8 mouse cellular contexts compared by ENCODE assay signal in genomic region chr7:100466781-100467510, GRCm38 (mm10). TPM values are rescaled to one million over a fixed set of nuclear protein-coding genes. Genes with fewer than 3 reads are reported as not detected.
DNase-seq lines count a peak whose midpoint lies in the region; ATAC-seq and TF ChIP-seq lines count a peak whose summit lies in the region.

No protein-coding gene starts in this region.

- no peak for TF ChIP-seq CTCF in heart, adult 2 months (IDR thresholded peaks at IDR 0.05)
- no peak for TF ChIP-seq CTCF in lung, postnatal 0 days (IDR thresholded peaks at IDR 0.05)
- no peak for TF ChIP-seq CTCF in stomach, postnatal 0 days (IDR thresholded peaks at IDR 0.05; ENCODE audit: low read depth)

- no peak overlapping the region for H3K4me3 ChIP-seq in heart, adult 2 months
- H3K4me3 ChIP-seq in lung, postnatal 0 days (ENCODE audit: low read depth, low read length), result no peak overlapping the region
- peak overlapping the region; percentile 70 for H3K4me3 ChIP-seq in liver, embryonic 13.5 days (replicated peaks)
- H3K4me3 ChIP-seq in stomach, postnatal 0 days (ENCODE audit: low read depth, low read length), result no peak overlapping the region
- no peak overlapping the region for H3K4me3 ChIP-seq in neural tube, embryonic 15.5 days (replicated peaks)

- no peak overlapping the region for H3K9ac ChIP-seq in heart, adult 2 months (ENCODE audit: low read depth, low read length)
- H3K9ac ChIP-seq in lung, postnatal 0 days (replicated peaks; ENCODE audit: low read depth), result no peak overlapping the region
- H3K9ac ChIP-seq in liver, embryonic 13.5 days, result peak overlapping the region; percentile 94
- no peak overlapping the region for H3K9ac ChIP-seq in stomach, postnatal 0 days (ENCODE audit: low read length)
- no peak overlapping the region for H3K9ac ChIP-seq in neural tube, embryonic 15.5 days (replicated peaks)

- no peak for TF ChIP-seq POLR2A in heart, adult 2 months (IDR thresholded peaks at IDR 0.05; ENCODE audit: insufficient read depth, low read depth, low read length)

- no peaks in the 10 kb centered on the region for H3K27me3 ChIP-seq in heart, adult 2 months (ENCODE audit: control insufficient read depth, insufficient read depth, low read length)
- H3K27me3 ChIP-seq in lung, postnatal 0 days (replicated peaks; ENCODE audit: insufficient read depth, low read length), result no peaks in the 10 kb centered on the region
- no peaks in the 10 kb centered on the region for H3K27me3 ChIP-seq in liver, embryonic 13.5 days
- H3K27me3 ChIP-seq in stomach, postnatal 0 days (ENCODE audit: control insufficient read depth, insufficient read depth, low read length), result no peaks in the 10 kb centered on the region
- H3K27me3 ChIP-seq in neural tube, embryonic 15.5 days (replicated peaks), result no peaks in the 10 kb centered on the region

- WGBS in heart, adult 2 months, result 84% methylated on average over 11 of the region's 11 CpGs
- WGBS in lung, postnatal 0 days, result 63% methylated on average over 11 of the region's 11 CpGs
- WGBS in liver, embryonic 13.5 days (ENCODE audit: insufficient replicate concordance), result 28% methylated on average over 11 of the region's 11 CpGs
- 70% methylated on average over 11 of the region's 11 CpGs for WGBS in stomach, postnatal 0 days
- WGBS in neural tube, embryonic 15.5 days, result 93% methylated on average over 11 of the region's 11 CpGs

- no peaks in the 10 kb centered on the region for H3K9me3 ChIP-seq in lung, postnatal 0 days (ENCODE audit: low read length)
- no peaks in the 10 kb centered on the region for H3K9me3 ChIP-seq in liver, embryonic 13.5 days (replicated peaks)
- no peaks in the 10 kb centered on the region for H3K9me3 ChIP-seq in stomach, postnatal 0 days (ENCODE audit: control insufficient read depth, low read length)
- H3K9me3 ChIP-seq in neural tube, embryonic 15.5 days (replicated peaks), result no peaks in the 10 kb centered on the region

- peaks cover 10% of the 10 kb centered on the region for H3K36me3 ChIP-seq in heart, adult 2 months (ENCODE audit: control insufficient read depth, insufficient read depth, low read length)
- H3K36me3 ChIP-seq in lung, postnatal 0 days (ENCODE audit: insufficient read depth, low read length), result peaks cover 4% of the 10 kb centered on the region; the same call in 1 of the 2 replicates
- peaks cover 30% of the 10 kb centered on the region for H3K36me3 ChIP-seq in liver, embryonic 13.5 days
- H3K36me3 ChIP-seq in stomach, postnatal 0 days (ENCODE audit: control insufficient read depth, insufficient read depth, low read length), result no peaks in the 10 kb centered on the region
- H3K36me3 ChIP-seq in neural tube, embryonic 15.5 days, result peaks cover 24% of the 10 kb centered on the region

- H3K4me1 ChIP-seq in heart, adult 2 months (ENCODE audit: control insufficient read depth, insufficient read depth, low read length), result peaks cover 24% of the 10 kb centered on the region
- peaks cover 18% of the 10 kb centered on the region for H3K4me1 ChIP-seq in lung, postnatal 0 days (ENCODE audit: insufficient read depth, low read depth, low read length)
- peaks cover 87% of the 10 kb centered on the region for H3K4me1 ChIP-seq in liver, embryonic 13.5 days (replicated peaks)
- peaks cover 11% of the 10 kb centered on the region for H3K4me1 ChIP-seq in stomach, postnatal 0 days (replicated peaks; ENCODE audit: control insufficient read depth, insufficient read depth)
- peaks cover 8% of the 10 kb centered on the region for H3K4me1 ChIP-seq in neural tube, embryonic 15.5 days

- no peaks in the 10 kb centered on the region for H3K79me2 ChIP-seq in heart, adult 2 months (replicated peaks; ENCODE audit: control insufficient read depth, insufficient read depth, low read length)

- no peak for TF ChIP-seq EP300 in heart, adult 2 months (IDR thresholded peaks at IDR 0.05; ENCODE audit: insufficient read depth, low read depth, low read length)
- TF ChIP-seq EP300 in lung, postnatal 0 days (IDR thresholded peaks at IDR 0.05), result no peak
- no peak for TF ChIP-seq EP300 in stomach, postnatal 0 days (optimal IDR thresholded peaks at IDR 0.05)

- no peak for DNase-seq in heart, adult 2 months
- no peak for DNase-seq in heart, postnatal 25 days (ENCODE audit: low spot score)
- peak; percentile 48 for DNase-seq in lung, postnatal 0 days (ENCODE audit: low spot score)
- no peak for DNase-seq in lung, postnatal 4 days
- peak; percentile 94 for DNase-seq in liver, embryonic 13.5 days
- DNase-seq in stomach, postnatal 0 days (ENCODE audit: low spot score), result peak; percentile 80

- H3K27ac ChIP-seq in heart, adult 2 months, result peak overlapping the region; percentile 17; the same call in 1 of the 2 replicates
- peak overlapping the region; percentile 89; the same call in 1 of the 2 replicates for H3K27ac ChIP-seq in lung, postnatal 0 days (ENCODE audit: low read length)
- H3K27ac ChIP-seq in liver, embryonic 13.5 days, result peak overlapping the region; percentile 100
- peak overlapping the region; percentile 92 for H3K27ac ChIP-seq in stomach, postnatal 0 days (replicated peaks)
- H3K27ac ChIP-seq in neural tube, embryonic 15.5 days (replicated peaks), result no peak overlapping the region

- intact Hi-C loops in heart, adult 2 months (cut with DNase I), result no loop called here
- intact Hi-C loops in heart, postnatal 25 days (cut with DNase I), result no loop called here

- ATAC-seq in lung, postnatal 0 days, result peak; percentile 58
- peak; percentile 95 for ATAC-seq in liver, embryonic 13.5 days (ENCODE audit: low read depth)
- peak; percentile 85 for ATAC-seq in stomach, postnatal 0 days (ENCODE audit: low FRiP score, low TSS enrichment)
- no peak for ATAC-seq in monocyte, adult 5-6 weeks (replicated peaks; ENCODE audit: insufficient number of reproducible peaks, low FRiP score, low TSS enrichment, poor library complexity, severe bottlenecking)
- no peak for ATAC-seq in neural tube, embryonic 15.5 days (ENCODE audit: low FRiP score)

- H3K4me2 ChIP-seq in lung, postnatal 0 days (replicated peaks; ENCODE audit: low read depth, low read length), result no peak overlapping the region
- peak overlapping the region; percentile 85 for H3K4me2 ChIP-seq in liver, embryonic 13.5 days
- peak overlapping the region; percentile 17; the same call in 1 of the 2 replicates for H3K4me2 ChIP-seq in stomach, postnatal 0 days (replicated peaks; ENCODE audit: low read depth)
- H3K4me2 ChIP-seq in neural tube, embryonic 15.5 days, result no peak overlapping the region

RNA-seq across cellular contexts. Expression of gene Ucp3, which starts 5.8 kb away (rescaled TPM):
- 10 to 100 TPM; 33.7 to 39.4 TPM for total RNA-seq in heart, adult 2 months (2021)
- 39.0 and 39.1 TPM in 2 replicates for polyA plus RNA-seq in heart, adult 2 months (2012; rRNA removed)
- total RNA-seq in heart, postnatal 25 days (2021), result 10 to 100 TPM; 40.6 to 49.9 TPM
- polyA plus RNA-seq in lung, postnatal 0 days (2015; fragmentation: Nextera tagmentation; extraction: Ambion mirVana), result 0.08 and 0.15 TPM in 2 replicates
- polyA plus RNA-seq in liver, embryonic 13.5 days (2015; fragmentation: Nextera tagmentation; extraction: Ambion mirVana), result not detected in 2 replicates
- polyA plus RNA-seq in stomach, postnatal 0 days (2015; fragmentation: Nextera tagmentation; extraction: Ambion mirVana), result 1.4 and 1.7 TPM in 2 replicates
- 0.29 TPM in 1 of 3 replicates, not detected in the others for total RNA-seq in monocyte, adult 5-6 weeks (2017)
- polyA plus RNA-seq in neural tube, embryonic 15.5 days (2015; fragmentation: Nextera tagmentation; extraction: Ambion mirVana), result not detected in 2 replicates

RNA-seq across cellular contexts. Expression of gene Ucp2, which starts 26.2 kb away (rescaled TPM):
- 100 to 1,000 TPM; 245 to 496 TPM for total RNA-seq in heart, adult 2 months (2021)
- 109 and 193 TPM in 2 replicates for polyA plus RNA-seq in heart, adult 2 months (2012; rRNA removed)
- total RNA-seq in heart, postnatal 25 days (2021), result 100 to 1,000 TPM; 426 to 460 TPM
- 528 and 617 TPM in 2 replicates for polyA plus RNA-seq in lung, postnatal 0 days (2015; fragmentation: Nextera tagmentation; extraction: Ambion mirVana)
- polyA plus RNA-seq in liver, embryonic 13.5 days (2015; fragmentation: Nextera tagmentation; extraction: Ambion mirVana), result 673 and 808 TPM in 2 replicates
- 618 and 662 TPM in 2 replicates for polyA plus RNA-seq in stomach, postnatal 0 days (2015; fragmentation: Nextera tagmentation; extraction: Ambion mirVana)
- total RNA-seq in monocyte, adult 5-6 weeks (2017), result 334 to 441 TPM (median 351 TPM) in 3 replicates
- polyA plus RNA-seq in neural tube, embryonic 15.5 days (2015; fragmentation: Nextera tagmentation; extraction: Ambion mirVana), result 71.5 and 149 TPM in 2 replicates

RNA-seq across cellular contexts. Expression of gene Dnajb13, which starts 47.8 kb away (rescaled TPM):
- total RNA-seq in heart, adult 2 months (2021), result not detected
- polyA plus RNA-seq in heart, adult 2 months (2012; rRNA removed), result 0.32 and 1.2 TPM in 2 replicates
- not detected for total RNA-seq in heart, postnatal 25 days (2021)
- polyA plus RNA-seq in lung, postnatal 0 days (2015; fragmentation: Nextera tagmentation; extraction: Ambion mirVana), result 13.7 and 13.8 TPM in 2 replicates
- polyA plus RNA-seq in liver, embryonic 13.5 days (2015; fragmentation: Nextera tagmentation; extraction: Ambion mirVana), result 2.5 TPM in 2 replicates
- polyA plus RNA-seq in stomach, postnatal 0 days (2015; fragmentation: Nextera tagmentation; extraction: Ambion mirVana), result 0.45 and 0.54 TPM in 2 replicates
- total RNA-seq in monocyte, adult 5-6 weeks (2017), result 1.7 to 3.6 TPM in 2 of 3 replicates, not detected in the other
- polyA plus RNA-seq in neural tube, embryonic 15.5 days (2015; fragmentation: Nextera tagmentation; extraction: Ambion mirVana), result 3.5 and 3.7 TPM in 2 replicates

Comparison
In these comparisons a context has a peak if more than half of its experiments do, and no peak if none do; other contexts are left out.
1. DNase-seq: peak in lung, postnatal 0 days (single experiment), liver, embryonic 13.5 days (single experiment) and stomach, postnatal 0 days (single experiment); none in heart, adult 2 months (0 of 2), heart, postnatal 25 days (single experiment) and lung, postnatal 4 days (0 of 2).
2. ATAC-seq: peak in lung, postnatal 0 days (single experiment), liver, embryonic 13.5 days (single experiment) and stomach, postnatal 0 days (single experiment); none in monocyte, adult 5-6 weeks (single experiment) and neural tube, embryonic 15.5 days (single experiment).
3. H3K4me2 ChIP-seq: peak in liver, embryonic 13.5 days (single experiment) and stomach, postnatal 0 days (single experiment); none in lung, postnatal 0 days (single experiment) and neural tube, embryonic 15.5 days (single experiment).
4. RNA of gene Ucp3, which starts 5.8 kb away (polyA plus RNA-seq): 39.0 to 39.1 TPM in heart, adult 2 months; 1.4 to 1.7 TPM in stomach, postnatal 0 days, 0.08 to 0.15 TPM in lung, postnatal 0 days, not detected in neural tube, embryonic 15.5 days and not detected in liver, embryonic 13.5 days; every median in the first group is over 10 times any median in the second.